Mouse (Mus musculus): ENCODE data around the gene Zic4. TPM values are rescaled to one million over a fixed set of nuclear protein-coding genes. Genes with fewer than 3 reads are reported as not detected.
A peak's percentile ranks its signal among the peaks of the same experiment; 100 is the strongest.

Zic4 gene
- total RNA-seq, 2 experiments from 2014 or later = 5.4 to 7.4 TPM

GRCm38 (mm10) chr9:91378411-91379299 lies 16.4 kb downstream of the Zic4 start:
- no peak for DNase-seq (ENCODE audit: low spot score in 2 of 2)

GRCm38 (mm10) chr9:91379300-91379635 lies 17.1 kb downstream of the Zic4 start:
- DNase-seq (ENCODE audit: low spot score in 2 of 2) = no peak

GRCm38 (mm10) chr9:91379781-91380457 lies 17.7 kb downstream of the Zic4 start:
- no peak for DNase-seq (ENCODE audit: low spot score in 2 of 2)

GRCm38 (mm10) chr9:91380458-91380914 lies 18.3 kb downstream of the Zic4 start:
- DNase-seq (ENCODE audit: low spot score in 2 of 2) = no peak

- peak in 1 of 2 experiments; percentile 31 for DNase-seq (ENCODE audit: low spot score in 2 of 2)
Measured at GRCm38 (mm10) chr9:91381284-91382110, 19.3 kb downstream of the Zic4 start.

- DNase-seq (ENCODE audit: low spot score in 2 of 2) = no peak
Measured at GRCm38 (mm10) chr9:91382111-91382379, 19.8 kb downstream of the Zic4 start.

- no peak for DNase-seq (ENCODE audit: low spot score in 2 of 2)
Measured at GRCm38 (mm10) chr9:91382471-91383255, 20.4 kb downstream of the Zic4 start.

- no peak for DNase-seq (ENCODE audit: low spot score in 2 of 2)
Measured at GRCm38 (mm10) chr9:91383441-91384135, 21.4 kb downstream of the Zic4 start.

GRCm38 (mm10) chr9:91384136-91384500 lies 21.9 kb downstream of the Zic4 start:
- DNase-seq (ENCODE audit: low spot score in 2 of 2) = no peak

- no peak for DNase-seq (ENCODE audit: low spot score in 2 of 2)
Measured at GRCm38 (mm10) chr9:91384693-91385560, 22.7 kb downstream of the Zic4 start.

- no peak for DNase-seq (ENCODE audit: low spot score in 2 of 2)
Measured at GRCm38 (mm10) chr9:91385561-91386430, 23.6 kb downstream of the Zic4 start.

GRCm38 (mm10) chr9:91386502-91386890 lies 24.3 kb downstream of the Zic4 start:
- DNase-seq (ENCODE audit: low spot score in 2 of 2) = no peak

- DNase-seq (ENCODE audit: low spot score in 2 of 2) = no peak
Measured at GRCm38 (mm10) chr9:91386891-91387739, 24.9 kb downstream of the Zic4 start.

- DNase-seq (ENCODE audit: low spot score in 2 of 2) = no peak
Measured at GRCm38 (mm10) chr9:91387740-91388080, 25.5 kb downstream of the Zic4 start.

- no peak for DNase-seq (ENCODE audit: low spot score in 2 of 2)
Measured at GRCm38 (mm10) chr9:91388173-91388572, 26.0 kb downstream of the Zic4 start.

- DNase-seq (ENCODE audit: low spot score in 2 of 2) = no peak
Measured at GRCm38 (mm10) chr9:91393376-91394068, 31.3 kb downstream of the Zic4 start.

GRCm38 (mm10) chr9:91394211-91394646 lies 32.0 kb downstream of the Zic4 start:
- DNase-seq (ENCODE audit: low spot score in 2 of 2) = no peak
